Mouse (Mus musculus): ENCODE data around the gene Sh3pxd2a. TPM values are rescaled to one million over a fixed set of nuclear protein-coding genes. Genes with fewer than 3 reads are reported as not detected.
"Not testable (repeated sequence)": the region's sequence is repeated elsewhere in the genome, so short reads cannot be mapped to it uniquely, and the experiment has no call there.

The Sh3pxd2a gene
- polyA plus RNA-seq, 1 experiment from 2014 or later = 2.3 TPM

GRCm38 (mm10) chr19:47394781-47395180, 69.4 kb downstream of the Sh3pxd2a start:
- H3K4me1 ChIP-seq (replicated peaks) = peaks cover 13% of the 10 kb centered on the region
- not testable (repeated sequence) for H3K27ac ChIP-seq (replicated peaks); H3K9me3 ChIP-seq; H3K36me3 ChIP-seq; H3K27me3 ChIP-seq; H3K4me3 ChIP-seq; ATAC-seq (ENCODE audit: low FRiP score, low read depth); H3K4me2 ChIP-seq; H3K9ac ChIP-seq
- WGBS = 100% methylated on average over 1 of the region's 1 CpGs

GRCm38 (mm10) chr19:47390878-47391277, 73.3 kb downstream of the Sh3pxd2a start:
- H3K4me2 ChIP-seq = no peak overlapping the region
- WGBS = 86% methylated on average over 13 of the region's 13 CpGs
- no peak for ATAC-seq (ENCODE audit: low FRiP score, low read depth)

DNA sequence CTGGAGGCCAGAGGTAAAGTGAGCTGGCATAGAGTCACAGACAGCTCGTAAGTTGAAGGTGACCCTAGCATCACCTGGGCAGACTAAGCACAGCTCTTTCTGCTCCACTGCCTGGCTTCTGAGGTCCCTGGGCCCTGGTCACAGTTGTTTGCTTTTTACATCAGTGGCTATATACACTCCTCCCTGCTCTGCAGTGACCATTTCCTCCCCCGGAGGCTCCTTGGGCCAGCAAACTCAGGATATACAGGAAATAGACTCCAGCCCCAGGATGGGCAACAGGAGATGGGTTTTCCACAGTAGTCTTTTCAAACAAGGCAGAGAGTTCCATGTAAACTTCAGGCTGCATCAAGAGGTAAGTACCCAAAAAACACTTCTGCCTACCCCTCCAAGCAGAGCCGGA, 76.3 kb downstream of the Sh3pxd2a start:
- H3K27me3 ChIP-seq = no peaks in the 10 kb centered on the region
- ATAC-seq (ENCODE audit: low FRiP score, low read depth) = no peak
- 86% methylated on average over 3 of the region's 3 CpGs for WGBS

More at GRCm38 (mm10) chr19:47390878-47391277, 73.3 kb downstream of the Sh3pxd2a start:
- H3K4me1 ChIP-seq (replicated peaks) = 0 out of 2 replicates have a peak, but pooled peaks cover 9% of the 10 kb centered on the region
- no peaks in the 10 kb centered on the region for H3K27me3 ChIP-seq
- H3K9me3 ChIP-seq = no peaks in the 10 kb centered on the region
- no peak overlapping the region for H3K9ac ChIP-seq
- no peak overlapping the region for H3K4me3 ChIP-seq
- H3K27ac ChIP-seq (replicated peaks) = no peak overlapping the region
- H3K36me3 ChIP-seq = no peaks in the 10 kb centered on the region

GRCm38 (mm10) chr19:47387395-47387794, 76.8 kb downstream of the Sh3pxd2a start:
- H3K27me3 ChIP-seq = no peaks in the 10 kb centered on the region
- no peaks in the 10 kb centered on the region for H3K9me3 ChIP-seq
- no peak for ATAC-seq (ENCODE audit: low FRiP score, low read depth)
- no peak overlapping the region for H3K27ac ChIP-seq (replicated peaks)
- no peak overlapping the region for H3K4me3 ChIP-seq
- H3K4me1 ChIP-seq (replicated peaks) = 0 out of 2 replicates have a peak, but pooled peaks cover 9% of the 10 kb centered on the region
- no peaks in the 10 kb centered on the region for H3K36me3 ChIP-seq
- H3K9ac ChIP-seq = no peak overlapping the region
- 72% methylated on average over 6 of the region's 6 CpGs for WGBS
- H3K4me2 ChIP-seq = no peak overlapping the region

More for the DNA sequence above, 76.3 kb downstream of the Sh3pxd2a start:
- no peak overlapping the region for H3K4me2 ChIP-seq
- H3K9me3 ChIP-seq = no peaks in the 10 kb centered on the region
- H3K4me1 ChIP-seq (replicated peaks) = 0 out of 2 replicates have a peak, but pooled peaks cover 9% of the 10 kb centered on the region
- H3K9ac ChIP-seq = no peak overlapping the region
- no peaks in the 10 kb centered on the region for H3K36me3 ChIP-seq
- no peak overlapping the region for H3K27ac ChIP-seq (replicated peaks)
- no peak overlapping the region for H3K4me3 ChIP-seq

GRCm38 (mm10) chr19:47385971-47386370, 78.2 kb downstream of the Sh3pxd2a start:
- Histone ChIP-seq H3K4me3 (no peak overlapping the region), H3K4me1 (replicated peaks) (0 out of 2 replicates have a peak, but pooled peaks cover 9% of the 10 kb centered on the region), H3K4me2 (no peak overlapping the region), H3K9ac (no peak overlapping the region), H3K36me3 (no peaks in the 10 kb centered on the region), H3K27me3 (no peaks in the 10 kb centered on the region), H3K9me3 (no peaks in the 10 kb centered on the region), H3K27ac (replicated peaks) (no peak overlapping the region)
- 84% methylated on average over 10 of the region's 10 CpGs for WGBS
- ATAC-seq (ENCODE audit: low FRiP score, low read depth) = no peak

DNA sequence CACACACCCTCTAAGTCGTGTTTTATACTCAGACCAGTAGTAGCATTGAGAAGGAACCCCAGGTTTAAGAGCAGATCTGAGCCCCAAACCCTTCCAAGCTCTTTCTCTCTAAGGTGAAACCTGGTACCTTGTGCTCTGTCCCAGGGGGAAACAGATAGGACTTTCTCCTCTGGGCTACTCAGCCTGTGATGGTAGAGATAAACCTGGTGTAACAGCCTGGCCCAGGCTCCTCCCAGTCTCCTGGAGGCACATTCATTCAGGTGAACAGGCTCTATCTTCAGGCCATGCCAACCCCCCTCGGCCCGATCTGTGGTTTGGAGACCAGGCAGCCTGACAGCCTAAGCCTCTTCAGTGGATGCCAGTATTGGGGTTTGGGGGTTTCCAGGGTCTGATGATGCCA, 79.6 kb downstream of the Sh3pxd2a start:
- WGBS = 87% methylated on average over 3 of the region's 3 CpGs
- no peaks in the 10 kb centered on the region for H3K27me3 ChIP-seq
- H3K36me3 ChIP-seq = no peaks in the 10 kb centered on the region
- H3K9me3 ChIP-seq = no peaks in the 10 kb centered on the region
- no peak overlapping the region for H3K27ac ChIP-seq (replicated peaks)
- H3K4me3 ChIP-seq = no peak overlapping the region
- no peak overlapping the region for H3K4me2 ChIP-seq
- 0 out of 2 replicates have a peak, but pooled peaks cover 6% of the 10 kb centered on the region for H3K4me1 ChIP-seq (replicated peaks)
- H3K9ac ChIP-seq = no peak overlapping the region
- ATAC-seq (ENCODE audit: low FRiP score, low read depth) = no peak

- Histone ChIP-seq H3K4me2 (no peak overlapping the region), H3K27ac (replicated peaks) (no peak overlapping the region), H3K27me3 (no peaks in the 10 kb centered on the region), H3K9me3 (no peaks in the 10 kb centered on the region), H3K4me1 (replicated peaks) (0 out of 2 replicates have a peak, but pooled peaks cover 4% of the 10 kb centered on the region), H3K9ac (no peak overlapping the region), H3K4me3 (no peak overlapping the region), H3K36me3 (no peaks in the 10 kb centered on the region)
- 86% methylated on average over 12 of the region's 12 CpGs for WGBS
- no peak for ATAC-seq (ENCODE audit: low FRiP score, low read depth)
Measured at GRCm38 (mm10) chr19:47384036-47384435, 80.2 kb downstream of the Sh3pxd2a start.

GRCm38 (mm10) chr19:47382268-47382667, 81.9 kb downstream of the Sh3pxd2a start:
- WGBS = 85% methylated on average over 5 of the region's 5 CpGs
- Histone ChIP-seq H3K4me2 (no peak overlapping the region), H3K4me3 (no peak overlapping the region), H3K27me3 (no peaks in the 10 kb centered on the region), H3K36me3 (no peaks in the 10 kb centered on the region), H3K4me1 (replicated peaks) (no peaks in the 10 kb centered on the region), H3K9me3 (no peaks in the 10 kb centered on the region), H3K9ac (no peak overlapping the region), H3K27ac (replicated peaks) (no peak overlapping the region)
- ATAC-seq (ENCODE audit: low FRiP score, low read depth) = no peak

GRCm38 (mm10) chr19:47381011-47381410, 83.2 kb downstream of the Sh3pxd2a start:
- WGBS = 90% methylated on average over 15 of the region's 15 CpGs
- H3K36me3 ChIP-seq = no peaks in the 10 kb centered on the region
- no peaks in the 10 kb centered on the region for H3K4me1 ChIP-seq (replicated peaks)
- no peak for ATAC-seq (ENCODE audit: low FRiP score, low read depth)
- no peak overlapping the region for H3K4me2 ChIP-seq
- no peak overlapping the region for H3K27ac ChIP-seq (replicated peaks)
- no peaks in the 10 kb centered on the region for H3K9me3 ChIP-seq
- no peak overlapping the region for H3K9ac ChIP-seq
- H3K4me3 ChIP-seq = no peak overlapping the region
- H3K27me3 ChIP-seq = no peaks in the 10 kb centered on the region

DNA sequence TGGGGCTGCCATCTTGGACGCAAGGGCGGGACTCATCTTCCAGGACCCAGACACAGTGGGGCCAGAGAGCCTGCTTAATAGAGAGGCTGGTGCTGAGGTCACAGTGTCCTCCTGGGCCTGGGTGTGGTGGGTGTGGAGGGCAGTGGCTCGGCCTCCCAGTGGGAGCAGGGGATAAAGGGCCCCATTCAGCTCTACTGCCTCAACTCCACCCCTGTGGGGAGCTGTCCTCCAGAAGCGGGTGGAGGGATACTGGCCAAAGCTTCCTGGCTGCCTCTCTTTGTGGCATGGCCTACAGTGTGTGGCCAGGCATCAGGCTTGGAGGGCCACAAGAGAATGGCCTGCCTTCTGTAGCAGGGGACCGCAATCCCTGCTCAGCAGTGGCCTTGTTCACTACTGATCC, 85.1 kb downstream of the Sh3pxd2a start:
- Histone ChIP-seq H3K27me3 (no peaks in the 10 kb centered on the region), H3K36me3 (no peaks in the 10 kb centered on the region), H3K4me2 (no peak overlapping the region), H3K4me1 (replicated peaks) (no peaks in the 10 kb centered on the region), H3K9me3 (no peaks in the 10 kb centered on the region), H3K9ac (no peak overlapping the region), H3K27ac (replicated peaks) (no peak overlapping the region), H3K4me3 (no peak overlapping the region)
- WGBS = 67% methylated on average over 5 of the region's 5 CpGs
- ATAC-seq (ENCODE audit: low FRiP score, low read depth) = no peak

DNA sequence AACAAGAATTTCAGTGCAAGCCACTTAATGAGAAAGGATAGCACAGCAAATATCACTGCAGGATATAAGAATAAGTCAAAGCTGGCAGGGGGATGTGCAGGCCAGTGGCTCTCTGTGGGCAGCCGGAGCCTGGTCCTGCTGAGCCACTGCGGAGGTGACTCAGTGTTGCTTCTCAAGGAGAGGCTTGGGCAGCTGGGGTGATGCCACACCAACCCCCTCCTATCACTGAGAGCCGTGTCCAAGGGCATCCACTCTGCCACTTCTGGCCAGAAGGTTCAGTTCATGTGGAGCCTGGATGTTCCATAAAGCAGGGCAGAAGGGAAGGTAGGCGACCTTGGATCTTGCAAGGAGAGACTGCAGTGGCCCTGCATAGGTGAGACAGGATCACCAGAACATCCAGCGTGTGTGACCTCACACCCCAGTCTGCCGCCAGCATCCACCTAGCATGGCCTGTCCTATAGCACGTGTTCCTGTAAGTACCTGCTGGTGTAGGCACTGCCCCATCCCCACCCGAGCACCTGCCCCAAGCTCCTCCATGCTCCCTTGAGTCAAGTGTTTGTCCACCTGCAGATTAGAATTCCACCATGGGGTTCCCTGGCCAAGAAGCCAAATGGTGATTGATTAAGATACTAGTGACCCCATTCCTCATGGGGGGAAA, 89.2 kb downstream of the Sh3pxd2a start:
- no peaks in the 10 kb centered on the region for H3K4me1 ChIP-seq (replicated peaks)

GRCm38 (mm10) chr19:47374440-47374839, 89.8 kb downstream of the Sh3pxd2a start:
- Histone ChIP-seq H3K27me3 (no peaks in the 10 kb centered on the region), H3K36me3 (no peaks in the 10 kb centered on the region), H3K4me1 (replicated peaks) (no peaks in the 10 kb centered on the region), H3K27ac (replicated peaks) (no peak overlapping the region), H3K9ac (no peak overlapping the region), H3K4me3 (no peak overlapping the region), H3K4me2 (no peak overlapping the region), H3K9me3 (no peaks in the 10 kb centered on the region)
- 43% methylated on average over 4 of the region's 4 CpGs for WGBS
- ATAC-seq (ENCODE audit: low FRiP score, low read depth) = no peak

More for the DNA sequence above, 89.2 kb downstream of the Sh3pxd2a start:
- Histone ChIP-seq H3K4me2 (no peak overlapping the region), H3K27me3 (no peaks in the 10 kb centered on the region), H3K9me3 (no peaks in the 10 kb centered on the region), H3K9ac (no peak overlapping the region), H3K4me3 (no peak overlapping the region), H3K27ac (replicated peaks) (no peak overlapping the region), H3K36me3 (no peaks in the 10 kb centered on the region)
- WGBS = 91% methylated on average over 8 of the region's 8 CpGs
- ATAC-seq (ENCODE audit: low FRiP score, low read depth) = no peak

DNA sequence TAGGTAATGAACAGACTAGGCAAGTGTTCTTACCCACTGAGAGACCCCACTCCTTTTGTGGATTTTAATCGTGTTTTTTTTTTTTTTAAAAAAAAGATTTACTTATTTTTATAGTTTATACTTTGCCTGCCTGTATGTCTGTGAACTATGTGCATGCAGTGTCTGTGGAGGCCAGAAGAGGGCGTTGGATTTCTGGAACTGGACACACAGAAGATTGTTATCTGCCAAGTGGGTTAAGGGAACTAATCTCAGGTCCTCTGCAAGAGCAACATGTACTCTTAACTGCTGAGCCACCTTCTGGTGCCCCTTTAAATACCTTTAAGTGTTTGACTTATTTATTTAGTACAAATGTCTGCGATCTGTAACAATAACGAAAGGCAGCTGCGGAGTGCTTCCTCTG, 92.2 kb downstream of the Sh3pxd2a start:
- H3K4me1 ChIP-seq (replicated peaks) = no peaks in the 10 kb centered on the region
- no peak for ATAC-seq (ENCODE audit: low FRiP score, low read depth)
- H3K9ac ChIP-seq = no peak overlapping the region
- no peaks in the 10 kb centered on the region for H3K36me3 ChIP-seq
- H3K9me3 ChIP-seq = no peaks in the 10 kb centered on the region
- H3K4me3 ChIP-seq = no peak overlapping the region
- 79% methylated on average over 5 of the region's 5 CpGs for WGBS
- H3K4me2 ChIP-seq = no peak overlapping the region
- no peak overlapping the region for H3K27ac ChIP-seq (replicated peaks)
- no peaks in the 10 kb centered on the region for H3K27me3 ChIP-seq

Measured in hindbrain, embryonic 15.5 days (tissue).